Mouse (Mus musculus) intestine, postnatal 0 days (tissue): Measurements from ENCODE around the gene Ckap2. TPM values are rescaled to one million over a fixed set of nuclear protein-coding genes. Genes with fewer than 3 reads are reported as not detected.

Source experiments
- ATAC-seq: fragments of 200-750 bp; cut with Nextera tagmentation; 2 replicates; pipeline ENCODE4 v1.8.0; 2017; ENCODE audit warnings: mild to moderate bottlenecking, moderate TSS enrichment, moderate library complexity
- H3K27ac ChIP-seq: fragments of 300-500 bp; sonication (generic); 2 replicates; pipeline ENCODE4 v1.5.1; 2014; ENCODE audit warnings: mild to moderate bottlenecking, low read depth, low read length, moderate library complexity
- H3K27me3 ChIP-seq: fragments of 300-500 bp; sonication (generic); replicated peaks from 2 replicates; pipeline ENCODE4 v1.6.1; 2014; ENCODE audit warnings: low read length, mixed read lengths; ENCODE audit not compliant: control insufficient read depth, insufficient read depth
- H3K36me3 ChIP-seq: fragments of 300-500 bp; sonication (generic); 2 replicates; pipeline ENCODE4 v1.6.1; 2014; ENCODE audit warnings: mild to moderate bottlenecking, moderate library complexity; ENCODE audit not compliant: control insufficient read depth, insufficient read depth
- H3K4me1 ChIP-seq: fragments of 300-500 bp; sonication (generic); replicated peaks from 2 replicates; pipeline ENCODE4 v1.6.1; 2014; ENCODE audit warnings: antibody characterized with exemption, low read length, mixed read lengths; ENCODE audit not compliant: control insufficient read depth, insufficient read depth
- H3K4me2 ChIP-seq: fragments of 300-500 bp; sonication (generic); replicated peaks from 2 replicates; pipeline ENCODE4 v1.6.1; 2014; ENCODE audit warnings: low read depth, mild to moderate bottlenecking, moderate library complexity
- H3K4me3 ChIP-seq: fragments of 300-500 bp; sonication (generic); 2 replicates; pipeline ENCODE4 v1.5.1; 2014; ENCODE audit warnings: low read depth, low read length
- H3K9ac ChIP-seq: fragments of 300-500 bp; sonication (generic); 2 replicates; pipeline ENCODE4 v1.6.1; 2014; ENCODE audit warnings: mild to moderate bottlenecking, low read depth, low read length
- H3K9me3 ChIP-seq: fragments of 300-500 bp; sonication (generic); 2 replicates; pipeline ENCODE4 v1.6.1; 2016; ENCODE audit warnings: mixed run types; ENCODE audit not compliant: control insufficient read depth
- CTCF ChIP-seq: sonication (generic); IDR thresholded peaks from 2 replicates; pipeline ENCODE4 v1.5.1; 2016; ENCODE audit warnings: low read depth, mild to moderate bottlenecking, control low read depth, antibody characterized with exemption, moderate library complexity
- WGBS: fragments of 180-500 bp; shearing (Covaris S2); extraction: QIAGEN DNeasy Blood & Tissue Kit; methylation state at CpG from one replicate; pipeline ENCODE4 v1.1.7; 2014; 5-methylcytosine and 5-hydroxymethylcytosine counted together
- polyA plus RNA-seq: library from polyadenylated mRNA; unstranded; fragments of >200 nt; fragmentation: Nextera tagmentation; extraction: Ambion mirVana; gene quantifications from 2 replicates; pipeline ENCODE4 v1.2.1, GENCODE M21; 2015

Ckap2 gene
- polyA plus RNA-seq, 1 experiment from 2014 or later = 12.9 TPM

GRCm38 (mm10) chr8:22162206-22162605 is 23.4 kb downstream of the Ckap2 start:
- H3K36me3 ChIP-seq = peaks cover 7% of the 10 kb centered on the region; the same call in 1 of the 2 replicates
- no peaks in the 10 kb centered on the region for H3K4me1 ChIP-seq
- no peak overlapping the region for H3K4me2 ChIP-seq
- H3K4me3 ChIP-seq = no peak overlapping the region
- 74% methylated on average over 8 of the region's 8 CpGs for WGBS
- no peaks in the 10 kb centered on the region for H3K9me3 ChIP-seq
- no peaks in the 10 kb centered on the region for H3K27me3 ChIP-seq
- no peak overlapping the region for H3K9ac ChIP-seq
- TF ChIP-seq CTCF = no peak
- H3K27ac ChIP-seq = no peak overlapping the region
- ATAC-seq = no peak

GRCm38 (mm10) chr8:22150345-22150663 is 35.3 kb downstream of the Ckap2 start:
- WGBS = 33% methylated on average over 3 of the region's 3 CpGs
- TF ChIP-seq CTCF = no peak
- ATAC-seq = no peak

GRCm38 (mm10) chr8:22149643-22150344 is 35.8 kb downstream of the Ckap2 start:
- Histone ChIP-seq H3K4me1 (no peaks in the 10 kb centered on the region; the same call in 1 of the 2 replicates), H3K4me3 (no peak overlapping the region), H3K9me3 (no peaks in the 10 kb centered on the region), H3K27ac (no peak overlapping the region), H3K36me3 (peaks cover 6% of the 10 kb centered on the region; the same call in 1 of the 2 replicates), H3K4me2 (no peak overlapping the region), H3K27me3 (no peaks in the 10 kb centered on the region), H3K9ac (no peak overlapping the region)
- WGBS = 77% methylated on average over 11 of the region's 11 CpGs
- ATAC-seq = peak; percentile 33; the same call in 1 of the 2 replicates
- TF ChIP-seq CTCF = no peak

More at GRCm38 (mm10) chr8:22150345-22150663, 35.3 kb downstream of the Ckap2 start:
- Histone ChIP-seq H3K4me1 (no peaks in the 10 kb centered on the region; the same call in 1 of the 2 replicates), H3K9me3 (no peaks in the 10 kb centered on the region), H3K27ac (no peak overlapping the region), H3K9ac (no peak overlapping the region), H3K36me3 (peaks cover 6% of the 10 kb centered on the region; the same call in 1 of the 2 replicates), H3K4me3 (no peak overlapping the region), H3K27me3 (no peaks in the 10 kb centered on the region), H3K4me2 (no peak overlapping the region)

- Histone ChIP-seq H3K9ac (no peak overlapping the region), H3K4me2 (no peak overlapping the region), H3K27me3 (no peaks in the 10 kb centered on the region), H3K36me3 (peaks cover 9% of the 10 kb centered on the region; the same call in 1 of the 2 replicates), H3K9me3 (no peaks in the 10 kb centered on the region), H3K27ac (no peak overlapping the region), H3K4me1 (no peaks in the 10 kb centered on the region; the same call in 1 of the 2 replicates), H3K4me3 (no peak overlapping the region)
- ATAC-seq = no peak
- 93% methylated on average over 7 of the region's 7 CpGs for WGBS
- no peak for TF ChIP-seq CTCF
These were observed 37.3 kb downstream of the Ckap2 start for GRCm38 (mm10) chr8:22148367-22148740.

- 83% methylated on average over 9 of the region's 9 CpGs for WGBS
- H3K4me1 ChIP-seq = no peaks in the 10 kb centered on the region; the same call in 1 of the 2 replicates
- no peak for ATAC-seq
- H3K27ac ChIP-seq = no peak overlapping the region
- H3K36me3 ChIP-seq = peaks cover 12% of the 10 kb centered on the region; the same call in 1 of the 2 replicates
- no peak overlapping the region for H3K4me2 ChIP-seq
- no peak for TF ChIP-seq CTCF
- no peak overlapping the region for H3K4me3 ChIP-seq
- H3K9ac ChIP-seq = no peak overlapping the region
- no peaks in the 10 kb centered on the region for H3K27me3 ChIP-seq
- no peaks in the 10 kb centered on the region for H3K9me3 ChIP-seq
These were observed 37.8 kb downstream of the Ckap2 start for GRCm38 (mm10) chr8:22147706-22148366.

GRCm38 (mm10) chr8:22145831-22146230 is 39.8 kb downstream of the Ckap2 start:
- ATAC-seq = no peak
- no peaks in the 10 kb centered on the region; the same call in 1 of the 2 replicates for H3K4me1 ChIP-seq
- no peaks in the 10 kb centered on the region for H3K9me3 ChIP-seq
- H3K4me3 ChIP-seq = no peak overlapping the region
- H3K27me3 ChIP-seq = no peaks in the 10 kb centered on the region
- H3K9ac ChIP-seq = no peak overlapping the region
- peaks cover 20% of the 10 kb centered on the region; the same call in 1 of the 2 replicates for H3K36me3 ChIP-seq
- no peak overlapping the region for H3K4me2 ChIP-seq
- 75% methylated on average over 6 of the region's 6 CpGs for WGBS
- no peak for TF ChIP-seq CTCF
- H3K27ac ChIP-seq = no peak overlapping the region
